Comparison of ENCODE assay signal across 1 mouse cellular context in the genomic region with DNA sequence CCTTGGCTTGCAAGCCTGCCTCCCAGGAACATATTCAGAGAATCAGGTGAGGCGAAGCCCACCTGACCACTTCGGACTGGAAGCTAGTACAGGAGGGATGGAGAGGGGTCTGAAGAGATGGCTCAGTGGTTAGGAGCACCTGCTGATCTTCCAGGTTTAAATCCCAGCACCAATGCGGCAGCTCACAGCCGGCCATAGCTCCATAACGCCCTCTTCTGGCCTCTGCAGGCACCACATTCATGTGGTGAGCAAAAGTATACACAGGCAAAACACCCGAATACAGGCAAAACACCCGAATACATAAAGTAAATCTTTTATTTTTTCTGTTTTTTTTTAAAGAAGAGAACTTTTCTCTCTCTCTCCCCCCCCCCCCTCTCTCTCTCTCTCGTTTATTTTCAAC.
TF ChIP-seq lines count a peak whose summit lies in the region.

No protein-coding gene starts in this region.

TF ChIP-seq in CH12.LX, 34 proteins besides CTCF, POLR2A, EP300 and RAD21:
- TF ChIP-seq TBP (conservative IDR thresholded peaks at IDR 0.05; ENCODE audit: low read depth, low read length) (no peak), POLR2AphosphoS2 (IDR thresholded peaks at IDR 0.05; ENCODE audit: low read depth, low read length) (no peak), ELF1 (IDR thresholded peaks at IDR 0.05; ENCODE audit: low read depth, low read length) (no peak), SMC3 (IDR thresholded peaks at IDR 0.05; ENCODE audit: low read depth, low read length) (no peak), MAX (IDR thresholded peaks at IDR 0.05; ENCODE audit: low read length) (no peak), PAX5 (IDR thresholded peaks at IDR 0.05; ENCODE audit: low read length) (no peak), IRF4 (IDR thresholded peaks at IDR 0.05; ENCODE audit: low read depth, low read length) (no peak), USF1 (IDR thresholded peaks at IDR 0.05; ENCODE audit: low read depth, low read length) (no peak), HCFC1 (IDR thresholded peaks at IDR 0.05; ENCODE audit: low read depth, low read length) (no peak), MEF2A (IDR thresholded peaks at IDR 0.05; ENCODE audit: borderline replicate concordance, low read depth, low read length) (no peak), ZC3H11A (IDR thresholded peaks at IDR 0.05; ENCODE audit: low read depth, low read length) (no peak), CHD2 (IDR thresholded peaks at IDR 0.05; ENCODE audit: low read length) (no peak), JUN (IDR thresholded peaks at IDR 0.05; ENCODE audit: insufficient read depth, low read depth, low read length) (no peak), MXI1 (IDR thresholded peaks at IDR 0.05; ENCODE audit: low read depth, low read length) (no peak), RCOR1 (conservative IDR thresholded peaks at IDR 0.05; ENCODE audit: low read depth, low read length) (no peak), TCF12 (IDR thresholded peaks at IDR 0.05; ENCODE audit: low read depth, low read length) (no peak), MYC (IDR thresholded peaks at IDR 0.05; ENCODE audit: low read depth, low read length) (no peak)
